Mouse (Mus musculus) forebrain, postnatal 0 days (tissue): ENCODE measurements at regions not wholly inside any gene's neighbourhood (a gene's known extent, or its start where the extent isn't known, plus 50 kb on each side); places are given as distances from the start of the nearest gene placed in this dataset.

Experiments
- ATAC-seq: fragments of 200-750 bp; cut with Nextera tagmentation; 2 replicates; pipeline ENCODE4 v1.8.0; 2017; ENCODE audit warnings: mild to moderate bottlenecking, moderate library complexity
- DNase-seq: peaks from one replicate; pipeline ENCODE4 v3.0.0-alpha.2; 2015
- H3K27ac ChIP-seq: fragments of 300-500 bp; sonication (generic); 2 replicates; pipeline ENCODE4 v1.5.1; 2014; ENCODE audit warnings: low read depth, mild to moderate bottlenecking, antibody characterized with exemption, low read length, moderate library complexity, mixed read lengths
- H3K27me3 ChIP-seq: fragments of 300-500 bp; sonication (generic); 2 replicates; pipeline ENCODE4 v1.6.1; 2014; ENCODE audit warnings: mild to moderate bottlenecking, low read length, mixed read lengths; ENCODE audit not compliant: insufficient read depth
- H3K36me3 ChIP-seq: fragments of 300-500 bp; sonication (generic); 2 replicates; pipeline ENCODE4 v1.6.1; 2014; ENCODE audit warnings: mild to moderate bottlenecking, moderate library complexity; ENCODE audit not compliant: insufficient read depth
- H3K4me1 ChIP-seq: fragments of 300-500 bp; sonication (generic); 2 replicates; pipeline ENCODE4 v1.6.1; 2014; ENCODE audit warnings: antibody characterized with exemption; ENCODE audit not compliant: insufficient read depth
- H3K4me2 ChIP-seq: fragments of 300-500 bp; sonication (generic); 2 replicates; pipeline ENCODE4 v1.6.1; 2014; ENCODE audit warnings: low read depth, mild to moderate bottlenecking, moderate library complexity
- H3K4me3 ChIP-seq: fragments of 300-500 bp; sonication (generic); 2 replicates; pipeline ENCODE4 v1.5.1; 2014; ENCODE audit warnings: low read depth, low read length, mixed read lengths
- H3K9ac ChIP-seq: fragments of 300-500 bp; sonication (generic); 2 replicates; pipeline ENCODE4 v1.6.1; 2014; ENCODE audit warnings: mild to moderate bottlenecking
- H3K9me3 ChIP-seq: fragments of 300-500 bp; sonication (generic); 2 replicates; pipeline ENCODE4 v1.6.1; 2016; ENCODE audit warnings: low read length
- CTCF ChIP-seq: sonication (generic); IDR thresholded peaks from 2 replicates; pipeline ENCODE4 v1.5.1; 2016; ENCODE audit warnings: antibody characterized with exemption, control low read depth, low read depth
- WGBS: fragments of 180-500 bp; shearing (Covaris S2); extraction: QIAGEN DNeasy Blood & Tissue Kit; methylation state at CpG from one replicate; pipeline ENCODE4 v1.1.7; 2014; 5-methylcytosine and 5-hydroxymethylcytosine counted together

DNA sequence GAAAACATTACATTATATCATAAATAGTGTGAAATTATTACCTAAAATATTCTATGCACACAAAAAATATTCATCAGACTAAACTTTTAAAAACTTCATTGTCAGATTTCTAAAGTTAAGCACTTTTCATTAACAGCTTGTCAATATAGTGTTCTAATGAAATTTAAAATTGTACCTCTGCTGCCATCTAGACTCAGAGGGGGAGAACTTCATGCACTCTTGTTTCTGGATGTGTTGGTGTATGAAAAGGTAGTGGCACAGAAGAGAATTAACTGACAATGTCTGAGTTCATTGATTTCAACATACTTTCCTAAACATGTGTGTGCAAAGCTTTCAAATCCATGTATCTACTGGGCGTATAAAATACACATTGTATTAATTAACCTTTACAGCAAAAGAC is 967.5 kb downstream of the Pla2g4a start:
- Histone ChIP-seq H3K9ac (no peak overlapping the region), H3K27me3 (no peaks in the 10 kb centered on the region), H3K4me1 (no peaks in the 10 kb centered on the region), H3K4me2 (no peak overlapping the region), H3K4me3 (no peak overlapping the region), H3K36me3 (no peaks in the 10 kb centered on the region), H3K27ac (no peak overlapping the region), H3K9me3 (no peaks in the 10 kb centered on the region)
- DNase-seq, result peak; percentile 65
- peak; percentile 77 for TF ChIP-seq CTCF
- ATAC-seq, result no peak
- 68% methylated on average over 1 of the region's 1 CpGs for WGBS

GRCm38 (mm10) chr1:148977377-148977776 is 983.7 kb downstream of the Pla2g4a start:
- H3K36me3 ChIP-seq, result no peaks in the 10 kb centered on the region
- TF ChIP-seq CTCF, result no peak

GRCm38 (mm10) chr1:148965358-148965757 is 995.7 kb downstream of the Pla2g4a start:
- H3K36me3 ChIP-seq, result no peaks in the 10 kb centered on the region
- no peak overlapping the region for H3K27ac ChIP-seq
- TF ChIP-seq CTCF, result no peak
- no peaks in the 10 kb centered on the region for H3K4me1 ChIP-seq
- H3K9me3 ChIP-seq, result no peaks in the 10 kb centered on the region
- ATAC-seq (no peak), DNase-seq (no peak)
- no peak overlapping the region for H3K4me2 ChIP-seq
- H3K4me3 ChIP-seq, result no peak overlapping the region
- H3K27me3 ChIP-seq, result no peaks in the 10 kb centered on the region
- no peak overlapping the region for H3K9ac ChIP-seq

More at GRCm38 (mm10) chr1:148977377-148977776, 983.7 kb downstream of the Pla2g4a start:
- DNase-seq (no peak), ATAC-seq (no peak)
- H3K4me3 ChIP-seq, result no peak overlapping the region
- H3K27ac ChIP-seq, result no peak overlapping the region
- no peak overlapping the region for H3K4me2 ChIP-seq
- no peaks in the 10 kb centered on the region for H3K4me1 ChIP-seq
- no peaks in the 10 kb centered on the region for H3K27me3 ChIP-seq
- no peaks in the 10 kb centered on the region for H3K9me3 ChIP-seq
- 95% methylated on average over 5 of the region's 5 CpGs for WGBS
- no peak overlapping the region for H3K9ac ChIP-seq

DNA sequence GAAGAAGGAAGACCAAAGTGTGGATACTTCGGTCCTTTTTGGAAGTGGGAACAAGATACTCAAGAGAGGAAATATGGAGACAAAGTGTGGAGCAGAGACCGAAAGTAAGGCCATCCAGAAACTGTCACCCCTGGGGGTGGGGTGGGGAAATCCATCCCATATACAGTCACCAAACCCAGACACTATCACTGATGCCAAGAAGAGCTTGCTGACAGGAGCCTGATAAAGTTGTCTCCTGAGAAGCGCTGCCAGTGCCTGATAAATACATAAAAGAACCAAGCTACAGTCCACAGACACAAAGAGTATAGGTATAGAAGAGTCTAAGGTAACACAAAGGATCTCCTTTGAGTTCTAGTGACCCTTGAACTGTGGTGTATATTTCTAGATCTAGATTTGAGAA is 1026.7 kb downstream of the Pla2g4a start:
- Histone ChIP-seq H3K9me3 (no peaks in the 10 kb centered on the region), H3K4me1 (no peaks in the 10 kb centered on the region)
- 92% methylated on average over 3 of the region's 3 CpGs for WGBS

DNA sequence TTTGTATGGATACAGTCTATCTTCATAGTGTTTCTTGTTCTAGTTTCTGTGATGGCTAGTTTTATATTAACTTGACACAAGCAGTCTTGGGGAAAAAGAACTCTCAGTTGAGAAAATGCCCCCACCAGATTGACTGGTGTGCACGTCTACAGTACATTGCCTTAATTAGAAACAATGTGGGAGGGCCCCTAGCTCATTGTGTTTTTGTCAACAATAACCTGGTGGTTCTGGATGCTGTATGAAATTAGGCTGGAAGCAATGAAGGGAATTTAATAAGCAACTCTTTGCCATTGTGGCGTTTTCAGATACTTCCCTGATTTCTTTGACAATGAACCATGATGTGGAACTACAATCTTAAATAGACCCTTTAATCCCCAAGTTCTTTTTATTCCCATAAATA is 1036.6 kb downstream of the Pla2g4a start:
- TF ChIP-seq CTCF, result no peak
- Histone ChIP-seq H3K4me1 (no peaks in the 10 kb centered on the region), H3K36me3 (no peaks in the 10 kb centered on the region), H3K4me3 (no peak overlapping the region), H3K9ac (no peak overlapping the region), H3K27ac (no peak overlapping the region), H3K4me2 (no peak overlapping the region), H3K9me3 (no peaks in the 10 kb centered on the region), H3K27me3 (no peaks in the 10 kb centered on the region)
- WGBS, result 53% methylated on average over 2 of the region's 2 CpGs
- DNase-seq (no peak), ATAC-seq (no peak)

More for the DNA sequence above, 1026.7 kb downstream of the Pla2g4a start:
- ATAC-seq (no peak), DNase-seq (no peak)
- no peak for TF ChIP-seq CTCF
- Histone ChIP-seq H3K27me3 (no peaks in the 10 kb centered on the region), H3K9ac (no peak overlapping the region), H3K36me3 (no peaks in the 10 kb centered on the region), H3K4me3 (no peak overlapping the region), H3K4me2 (no peak overlapping the region), H3K27ac (no peak overlapping the region)

DNA sequence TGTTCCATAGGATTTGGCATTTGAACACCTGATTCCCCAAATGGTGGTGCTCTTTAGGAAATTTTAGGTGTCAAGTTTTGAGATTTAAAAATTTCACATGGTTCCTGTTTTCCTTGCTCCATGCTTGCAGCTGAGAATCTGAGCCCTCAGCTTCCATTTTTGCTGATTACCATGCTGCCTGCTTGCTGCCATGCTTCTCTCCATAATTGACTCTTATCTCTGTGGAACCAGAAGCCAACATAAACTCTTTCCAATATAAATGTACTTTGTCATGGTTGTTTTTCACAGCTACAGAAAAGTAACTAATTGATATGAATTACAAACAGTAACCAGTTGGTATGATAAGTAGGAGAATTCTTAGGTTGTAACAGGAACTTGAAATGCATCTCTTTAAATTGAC is 1044.0 kb downstream of the Pla2g4a start:
- no peak for ATAC-seq
- no peak overlapping the region for H3K27ac ChIP-seq
- H3K4me1 ChIP-seq, result no peaks in the 10 kb centered on the region
- H3K9me3 ChIP-seq, result no peaks in the 10 kb centered on the region
- no peaks in the 10 kb centered on the region for H3K36me3 ChIP-seq
- no peak for DNase-seq
- H3K4me3 ChIP-seq, result no peak overlapping the region
- H3K9ac ChIP-seq, result no peak overlapping the region
- TF ChIP-seq CTCF, result no peak
- no peak overlapping the region for H3K4me2 ChIP-seq
- H3K27me3 ChIP-seq, result no peaks in the 10 kb centered on the region

GRCm38 (mm10) chr1:148912819-148913218 is 1048.3 kb downstream of the Pla2g4a start:
- 89% methylated on average over 1 of the region's 1 CpGs for WGBS
- ATAC-seq, result no peak
- H3K27ac ChIP-seq, result no peak overlapping the region

DNA sequence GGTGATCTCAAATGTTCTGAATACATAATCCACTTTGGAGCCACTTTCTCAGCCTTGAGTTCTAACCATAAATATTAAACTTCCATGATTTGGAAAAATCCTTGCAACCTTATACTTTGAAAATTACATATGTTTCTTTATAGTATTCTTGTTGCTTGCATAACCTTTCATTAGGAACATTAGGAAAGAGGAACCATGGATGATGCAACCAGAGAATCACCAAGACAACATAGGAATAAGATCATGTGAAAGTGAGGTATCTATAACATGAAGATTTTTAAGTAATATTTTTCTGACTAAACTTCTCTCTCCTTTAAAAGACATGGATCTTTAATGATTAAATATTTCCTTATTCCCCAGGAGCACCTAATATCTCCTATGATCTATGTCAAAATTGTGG is 1057.0 kb downstream of the Pla2g4a start:
- no peak for ATAC-seq

More at GRCm38 (mm10) chr1:148912819-148913218, 1048.3 kb downstream of the Pla2g4a start:
- Histone ChIP-seq H3K4me3 (no peak overlapping the region), H3K36me3 (no peaks in the 10 kb centered on the region), H3K4me1 (no peaks in the 10 kb centered on the region), H3K27me3 (no peaks in the 10 kb centered on the region), H3K9me3 (no peaks in the 10 kb centered on the region), H3K4me2 (no peak overlapping the region), H3K9ac (no peak overlapping the region)
- no peak for DNase-seq
- TF ChIP-seq CTCF, result no peak

More for the DNA sequence above, 1057.0 kb downstream of the Pla2g4a start:
- Histone ChIP-seq H3K9ac (no peak overlapping the region), H3K9me3 (no peaks in the 10 kb centered on the region), H3K4me3 (no peak overlapping the region), H3K27ac (no peak overlapping the region), H3K4me1 (no peaks in the 10 kb centered on the region), H3K36me3 (no peaks in the 10 kb centered on the region), H3K27me3 (no peaks in the 10 kb centered on the region), H3K4me2 (no peak overlapping the region)
- no peak for DNase-seq
- TF ChIP-seq CTCF, result no peak
